Mouse (Mus musculus) embryonic facial prominence, embryonic 11.5 days (tissue): ENCODE results near the gene Slc8a1. TPM values are rescaled to one million over a fixed set of nuclear protein-coding genes. Genes with fewer than 3 reads are reported as not detected.

Experiments used
- ATAC-seq: fragments of 200-750 bp; cut with Nextera tagmentation; replicated peaks from 2 replicates; pipeline ENCODE4 v1.8.0; 2017; ENCODE audit warnings: low read depth; ENCODE audit not compliant: insufficient number of reproducible peaks, low FRiP score, low TSS enrichment
- DNase-seq: peaks from one replicate; pipeline ENCODE4 v3.0.0-alpha.2; 2015; ENCODE audit warnings: low spot score
- H3K27ac ChIP-seq: fragments of 300-500 bp; sonication (generic); replicated peaks from 2 replicates; pipeline ENCODE4 v1.5.1; 2014; ENCODE audit warnings: mild to moderate bottlenecking, low read depth, low read length, control low read depth
- H3K27me3 ChIP-seq: fragments of 300-500 bp; sonication (generic); 2 replicates; pipeline ENCODE4 v1.6.1; 2014; ENCODE audit warnings: mild to moderate bottlenecking, low read length, moderate library complexity, mixed read lengths; ENCODE audit not compliant: control insufficient read depth, insufficient read depth
- H3K36me3 ChIP-seq: fragments of 300-500 bp; sonication (generic); replicated peaks from 2 replicates; pipeline ENCODE4 v1.6.1; 2014; ENCODE audit warnings: low read depth, mild to moderate bottlenecking, low read length, moderate library complexity, mixed read lengths; ENCODE audit not compliant: control insufficient read depth, insufficient read depth
- H3K4me1 ChIP-seq: fragments of 300-500 bp; sonication (generic); 2 replicates; pipeline ENCODE4 v1.6.1; 2014; ENCODE audit warnings: low read length, mixed read lengths; ENCODE audit not compliant: control insufficient read depth, insufficient read depth
- H3K4me2 ChIP-seq: fragments of 300-500 bp; sonication (generic); 2 replicates; pipeline ENCODE4 v1.6.1; 2014; ENCODE audit warnings: low read depth, mild to moderate bottlenecking, control low read depth, low read length, moderate library complexity
- H3K4me3 ChIP-seq: fragments of 300-500 bp; sonication (generic); 2 replicates; pipeline ENCODE4 v1.5.1; 2014; ENCODE audit warnings: low read depth, low read length, control low read depth
- H3K9ac ChIP-seq: fragments of 300-500 bp; sonication (generic); replicated peaks from 2 replicates; pipeline ENCODE4 v1.6.1; 2014; ENCODE audit warnings: mild to moderate bottlenecking, control low read depth, low read length
- H3K9me3 ChIP-seq: fragments of 300-500 bp; sonication (generic); replicated peaks from 2 replicates; pipeline ENCODE4 v1.6.1; 2016; ENCODE audit warnings: mild to moderate bottlenecking, low read length, inconsistent platforms, mixed read lengths; ENCODE audit not compliant: control insufficient read depth
- WGBS: fragments of 180-500 bp; shearing (Covaris S2); extraction: QIAGEN DNeasy Blood & Tissue Kit; methylation state at CpG from one replicate; pipeline ENCODE4 v1.1.7; 2014; 5-methylcytosine and 5-hydroxymethylcytosine counted together
- polyA plus RNA-seq: library from polyadenylated mRNA; unstranded; fragments of >200 nt; fragmentation: Nextera tagmentation; extraction: Ambion mirVana; gene quantifications from 2 replicates; pipeline ENCODE4 v1.2.1, GENCODE M21; 2014

Gene Slc8a1
- polyA plus RNA-seq, 1 experiment from 2014 or later, result 3.1 TPM

DNA sequence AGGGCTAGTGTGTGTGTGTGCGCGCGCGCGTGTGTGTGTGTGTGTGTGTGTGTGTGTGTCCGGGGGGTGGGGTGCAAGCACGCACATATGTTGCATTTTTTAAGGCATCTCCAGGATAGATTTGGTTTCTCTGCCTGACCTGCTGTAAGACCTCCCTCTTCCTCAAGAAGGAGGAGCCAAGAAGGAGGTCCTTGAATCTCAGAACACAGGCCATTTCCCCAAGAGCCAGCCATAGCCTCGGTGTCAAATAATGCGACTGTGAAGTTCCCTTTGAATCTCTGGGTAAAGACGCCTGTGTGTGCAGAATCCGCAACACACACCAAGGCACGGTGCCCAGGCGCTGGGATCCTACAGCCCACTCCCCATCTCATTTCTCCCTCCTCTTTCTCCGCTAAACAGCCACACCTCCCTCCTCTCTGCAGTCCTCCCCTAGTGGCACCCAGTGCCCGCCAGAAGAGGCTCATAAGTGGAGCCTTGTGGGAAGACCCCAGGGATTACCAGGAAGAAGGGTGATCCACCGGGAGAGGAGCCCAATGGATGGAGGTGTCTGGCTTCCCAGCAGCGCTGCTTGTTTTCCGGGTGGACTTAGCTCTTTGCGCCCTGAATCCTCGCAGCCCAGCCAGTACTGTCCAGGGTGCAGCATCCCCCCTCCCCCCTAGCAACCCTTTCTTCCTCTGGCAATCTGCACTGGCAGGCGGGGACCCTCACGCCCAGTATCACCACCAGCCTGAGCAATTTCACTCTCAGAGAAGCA lies 68.9 kb downstream of the Slc8a1 start:
- Histone ChIP-seq H3K27ac (no peak overlapping the region), H3K36me3 (no peaks in the 10 kb centered on the region), H3K4me1 (no peaks in the 10 kb centered on the region), H3K9ac (peak overlapping the region; percentile 79), H3K27me3 (peaks cover 19% of the 10 kb centered on the region), H3K9me3 (no peaks in the 10 kb centered on the region), H3K4me3 (peak overlapping the region; percentile 60), H3K4me2 (peak overlapping the region; percentile 98)
- WGBS, result 2% methylated on average over 22 of the region's 22 CpGs
- DNase-seq, result peak; percentile 60
- ATAC-seq, result peak; percentile 84

DNA sequence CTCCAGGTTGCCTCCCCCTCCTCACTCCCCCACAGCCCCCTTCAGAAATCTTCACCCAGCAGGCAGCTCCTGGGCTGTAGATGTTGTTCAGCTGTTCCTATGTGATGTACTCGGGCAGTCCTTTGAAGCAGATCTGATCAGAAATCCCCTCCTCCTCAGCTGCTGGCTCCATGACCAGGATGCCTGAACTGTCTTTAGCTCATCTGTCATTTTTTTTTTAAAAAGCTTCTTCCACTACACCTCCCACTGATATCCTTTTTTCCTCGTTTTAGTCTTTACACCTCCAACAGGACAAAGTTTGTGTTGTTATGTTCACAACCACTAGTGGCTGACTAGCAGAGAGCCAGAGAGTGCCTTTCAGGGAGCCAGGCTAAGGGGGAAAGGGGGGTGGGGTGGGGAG lies 69.7 kb downstream of the Slc8a1 start:
- H3K4me2 ChIP-seq, result peak overlapping the region; percentile 98
- no peak overlapping the region for H3K9ac ChIP-seq
- no peaks in the 10 kb centered on the region for H3K4me1 ChIP-seq
- H3K9me3 ChIP-seq, result no peaks in the 10 kb centered on the region
- no peak overlapping the region for H3K27ac ChIP-seq
- peak overlapping the region; percentile 60 for H3K4me3 ChIP-seq
- H3K36me3 ChIP-seq, result no peaks in the 10 kb centered on the region
- no peak for ATAC-seq
- peaks cover 18% of the 10 kb centered on the region for H3K27me3 ChIP-seq
- WGBS, result 14% methylated on average over 2 of the region's 2 CpGs
- DNase-seq, result no peak

DNA sequence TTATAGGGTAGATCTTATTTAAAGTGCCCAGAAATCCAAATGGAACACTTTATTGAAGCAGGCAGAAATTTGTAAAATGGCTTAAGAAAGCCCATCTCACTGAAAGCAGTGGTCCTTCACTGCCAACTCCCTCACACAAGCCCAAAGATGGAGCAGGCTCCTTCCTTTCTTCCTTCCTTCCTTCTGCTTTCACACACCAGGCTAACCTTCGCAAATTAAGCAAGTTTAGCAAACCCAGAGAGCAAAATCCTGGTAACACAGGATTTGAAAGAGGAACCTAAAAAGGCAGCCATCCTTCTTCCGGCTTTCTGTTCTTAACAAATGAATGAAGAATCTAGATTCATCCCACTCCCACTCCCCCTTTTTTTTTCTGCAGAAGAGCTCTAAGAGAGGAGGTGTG lies 70.2 kb downstream of the Slc8a1 start:
- no peaks in the 10 kb centered on the region for H3K36me3 ChIP-seq
- H3K27me3 ChIP-seq, result peaks cover 16% of the 10 kb centered on the region
- DNase-seq, result no peak
- H3K4me2 ChIP-seq, result no peak overlapping the region
- no peak overlapping the region for H3K27ac ChIP-seq
- no peak overlapping the region for H3K9ac ChIP-seq
- 72% methylated on average over 2 of the region's 2 CpGs for WGBS
- no peak overlapping the region for H3K4me3 ChIP-seq
- ATAC-seq, result no peak
- H3K4me1 ChIP-seq, result no peaks in the 10 kb centered on the region
- H3K9me3 ChIP-seq, result no peaks in the 10 kb centered on the region

DNA sequence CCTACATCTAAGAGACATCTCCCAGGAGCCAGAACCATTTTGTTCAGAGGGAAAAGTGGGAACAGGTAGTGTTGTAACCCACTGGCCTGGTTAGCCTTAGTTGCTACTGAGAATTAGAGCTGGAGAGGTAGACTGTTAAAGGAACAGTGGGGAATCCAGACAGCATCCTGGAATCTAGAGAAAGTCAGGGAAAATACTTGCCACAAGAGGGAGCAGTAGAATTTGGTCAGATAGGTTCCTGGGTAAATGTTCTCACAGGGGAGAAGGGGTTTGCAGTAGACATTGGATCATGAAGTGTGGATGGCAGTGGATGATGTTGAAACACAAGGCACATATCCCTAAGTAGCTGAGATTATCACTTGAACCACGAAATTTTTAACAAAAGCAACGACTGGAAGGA lies 71.6 kb downstream of the Slc8a1 start:
- WGBS, result 50% methylated on average over 2 of the region's 2 CpGs

DNA sequence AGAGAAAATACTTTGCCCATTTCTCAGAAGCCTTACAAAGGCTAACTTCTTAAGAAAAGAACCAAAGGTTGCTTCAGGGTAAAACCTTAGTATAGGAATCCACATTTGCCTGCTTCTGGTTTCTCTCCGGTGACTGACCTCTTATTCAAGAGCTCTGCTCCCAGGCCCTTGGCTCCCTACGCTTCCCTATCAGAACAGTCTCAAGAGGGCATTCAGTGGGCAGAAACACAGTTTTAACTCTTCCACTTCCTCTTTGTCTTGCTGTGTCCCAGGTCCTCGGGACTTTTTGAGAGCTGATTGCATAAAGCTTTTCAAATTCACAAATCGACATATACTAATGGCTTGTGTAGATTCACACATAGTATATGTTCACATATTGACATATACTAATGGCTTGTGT lies 73.3 kb downstream of the Slc8a1 start:
- WGBS, result 87% methylated on average over 4 of the region's 4 CpGs
- no peaks in the 10 kb centered on the region for H3K4me1 ChIP-seq
- H3K4me3 ChIP-seq, result no peak overlapping the region
- H3K36me3 ChIP-seq, result no peaks in the 10 kb centered on the region
- DNase-seq (no peak), ATAC-seq (no peak)
- H3K27ac ChIP-seq, result no peak overlapping the region
- no peaks in the 10 kb centered on the region for H3K27me3 ChIP-seq
- no peak overlapping the region for H3K4me2 ChIP-seq
- H3K9me3 ChIP-seq, result no peaks in the 10 kb centered on the region
- H3K9ac ChIP-seq, result no peak overlapping the region

More for the DNA sequence above, 71.6 kb downstream of the Slc8a1 start:
- Histone ChIP-seq H3K27ac (no peak overlapping the region), H3K9ac (no peak overlapping the region), H3K4me1 (no peaks in the 10 kb centered on the region), H3K36me3 (no peaks in the 10 kb centered on the region), H3K4me2 (no peak overlapping the region), H3K4me3 (no peak overlapping the region), H3K9me3 (no peaks in the 10 kb centered on the region), H3K27me3 (peaks cover 8% of the 10 kb centered on the region)
- DNase-seq (peak; percentile 63), ATAC-seq (no peak)

DNA sequence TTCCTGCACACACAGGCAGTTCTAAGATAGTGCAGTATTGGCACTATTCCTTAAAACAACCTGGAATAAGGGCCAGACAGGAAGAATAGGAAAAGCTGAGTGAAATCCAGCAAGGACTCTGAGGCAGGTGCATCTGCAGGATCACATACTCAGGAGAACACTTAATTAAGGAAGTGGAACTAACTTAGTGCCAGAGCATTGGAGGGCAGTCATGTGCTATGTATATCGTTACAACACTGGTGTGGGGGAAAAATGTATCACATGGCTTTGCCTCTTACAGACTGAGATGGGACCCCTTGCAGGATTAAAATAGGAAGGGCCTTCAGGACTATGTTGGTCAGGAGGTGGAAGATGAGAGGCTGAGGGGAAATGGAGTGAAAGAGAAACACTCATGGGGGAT lies 80.3 kb downstream of the Slc8a1 start:
- Histone ChIP-seq H3K9ac (no peak overlapping the region), H3K4me2 (no peak overlapping the region), H3K4me1 (no peaks in the 10 kb centered on the region), H3K27me3 (no peaks in the 10 kb centered on the region), H3K27ac (no peak overlapping the region), H3K36me3 (no peaks in the 10 kb centered on the region), H3K4me3 (no peak overlapping the region), H3K9me3 (no peaks in the 10 kb centered on the region)
- WGBS, result 92% methylated on average over 1 of the region's 1 CpGs
- DNase-seq (no peak), ATAC-seq (no peak)

DNA sequence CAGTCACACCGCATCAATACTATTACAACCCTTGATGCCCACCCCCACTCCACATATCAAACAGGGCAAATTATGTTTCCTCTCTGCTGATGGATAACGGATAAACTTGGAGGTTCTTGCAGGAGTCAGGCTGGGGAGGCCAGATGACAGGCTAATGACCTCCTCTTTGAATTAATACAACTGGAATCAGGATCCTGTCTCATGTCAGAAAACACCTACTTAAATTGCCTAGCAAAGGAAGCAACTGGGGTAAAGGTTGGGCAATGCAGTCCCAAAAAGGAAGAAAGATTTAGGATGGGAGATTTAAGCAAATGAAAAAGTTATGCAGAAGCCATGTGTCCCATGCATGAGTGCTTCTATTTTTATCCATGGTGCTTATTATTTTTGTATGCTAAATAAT lies 83.6 kb downstream of the Slc8a1 start:
- ATAC-seq (no peak), DNase-seq (no peak)
- H3K9me3 ChIP-seq, result no peaks in the 10 kb centered on the region
- no peaks in the 10 kb centered on the region for H3K4me1 ChIP-seq
- no peak overlapping the region for H3K27ac ChIP-seq
- WGBS, result 84% methylated on average over 2 of the region's 2 CpGs
- no peak overlapping the region for H3K9ac ChIP-seq
- H3K4me3 ChIP-seq, result no peak overlapping the region
- no peak overlapping the region for H3K4me2 ChIP-seq
- no peaks in the 10 kb centered on the region for H3K36me3 ChIP-seq
- H3K27me3 ChIP-seq, result no peaks in the 10 kb centered on the region

DNA sequence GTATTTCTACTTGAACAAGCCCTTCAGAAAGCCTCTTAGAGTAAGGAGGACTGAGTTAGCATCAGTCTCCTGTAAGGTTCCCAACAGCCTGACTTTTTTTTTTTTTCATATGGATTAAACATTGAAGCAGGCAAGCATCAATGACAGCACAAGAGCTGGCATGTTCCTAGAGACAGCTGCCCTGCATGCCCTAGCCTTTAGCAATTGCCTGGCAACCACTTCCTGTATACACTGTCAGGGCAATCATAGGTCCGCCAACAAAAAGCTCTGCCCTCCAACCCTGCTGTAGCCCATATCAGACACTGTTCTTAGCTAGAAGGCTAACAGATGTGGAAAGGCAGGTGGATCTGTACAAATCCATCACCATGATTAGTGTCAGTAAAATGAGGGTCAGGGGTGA lies 85.2 kb downstream of the Slc8a1 start:
- WGBS, result 50% methylated on average over 1 of the region's 1 CpGs
- no peak for DNase-seq
- no peak for ATAC-seq
- no peaks in the 10 kb centered on the region for H3K9me3 ChIP-seq
- no peaks in the 10 kb centered on the region for H3K4me1 ChIP-seq
- H3K27ac ChIP-seq, result no peak overlapping the region
- H3K36me3 ChIP-seq, result no peaks in the 10 kb centered on the region
- H3K27me3 ChIP-seq, result no peaks in the 10 kb centered on the region
- H3K4me2 ChIP-seq, result no peak overlapping the region
- H3K4me3 ChIP-seq, result no peak overlapping the region
- no peak overlapping the region for H3K9ac ChIP-seq
